Mouse (Mus musculus) MEL (cell line): ENCODE data around the gene Ywhag.

ENCODE experiments used
- CTCF ChIP-seq, 3 experiments: IDR thresholded peaks in 2 of 3; conservative IDR thresholded peaks in 1 of 3; 2 replicates each; pipeline ENCODE4 v1.5.1; 2011 to 2012; ENCODE audit warnings: low read length in 3 of 3, low read depth in 2 of 3, mild to moderate bottlenecking in 2 of 3, improper control_type of control experiment in 1 of 3, inconsistent platforms in 1 of 3, mixed read lengths in 1 of 3, moderate library complexity in 1 of 3; ENCODE audit not compliant: control insufficient read depth in 1 of 3, insufficient read depth in 1 of 3, poor library complexity in 1 of 3, severe bottlenecking in 1 of 3
- EP300 ChIP-seq, 2 experiments: IDR thresholded peaks; 2 replicates each; pipeline ENCODE4 v1.6.1; 2011; ENCODE audit warnings: improper control_type of control experiment in 2 of 2, low read length in 2 of 2, low read depth in 1 of 2, mild to moderate bottlenecking in 1 of 2
- GATA1 ChIP-seq: IDR thresholded peaks from 2 replicates; pipeline ENCODE4 v1.6.1; 2011; ENCODE audit warnings: low read depth, low read length, improper control_type of control experiment
- HCFC1 ChIP-seq: IDR thresholded peaks from 2 replicates; pipeline ENCODE4 v1.6.1; 2012; ENCODE audit warnings: low read depth, mild to moderate bottlenecking, inconsistent platforms, low read length, improper control_type of control experiment, moderate library complexity
- MYB ChIP-seq: IDR thresholded peaks from 2 replicates; pipeline ENCODE4 v1.6.1; 2011; ENCODE audit warnings: mild to moderate bottlenecking, low read depth, low read length, improper control_type of control experiment
- POLR2A ChIP-seq, 2 experiments: IDR thresholded peaks; 2 replicates each; pipeline ENCODE4 v1.6.1; 2011 to 2012; ENCODE audit warnings: low read length in 2 of 2, mild to moderate bottlenecking in 2 of 2, control low read depth in 1 of 2, improper control_type of control experiment in 1 of 2, low read depth in 1 of 2, moderate library complexity in 1 of 2; ENCODE audit not compliant: control insufficient read depth in 1 of 2, insufficient read depth in 1 of 2, poor library complexity in 1 of 2

- TF ChIP-seq CTCF (IDR thresholded peaks at IDR 0.05 in 2 of 3, conservative IDR thresholded peaks at IDR 0.05 in 1 of 3; ENCODE audit: control insufficient read depth in 1 of 3, insufficient read depth in 1 of 3, low read depth in 2 of 3, low read length in 3 of 3, poor library complexity in 1 of 3, severe bottlenecking in 1 of 3) (no peak), HCFC1 (no peak), GATA1 (no peak), EP300 (IDR thresholded peaks at IDR 0.05; ENCODE audit: low read depth in 1 of 2, low read length in 2 of 2) (no peak), POLR2A (IDR thresholded peaks at IDR 0.05; ENCODE audit: control insufficient read depth in 1 of 2, insufficient read depth in 1 of 2, low read depth in 1 of 2, low read length in 2 of 2, poor library complexity in 1 of 2) (no peak), MYB (no peak)
Observed at GRCm38 (mm10) chr5:135910813-135911212, 23.6 kb downstream of the Ywhag start.
